26 mouse cellular contexts compared by ENCODE assay signal in the genomic region with DNA sequence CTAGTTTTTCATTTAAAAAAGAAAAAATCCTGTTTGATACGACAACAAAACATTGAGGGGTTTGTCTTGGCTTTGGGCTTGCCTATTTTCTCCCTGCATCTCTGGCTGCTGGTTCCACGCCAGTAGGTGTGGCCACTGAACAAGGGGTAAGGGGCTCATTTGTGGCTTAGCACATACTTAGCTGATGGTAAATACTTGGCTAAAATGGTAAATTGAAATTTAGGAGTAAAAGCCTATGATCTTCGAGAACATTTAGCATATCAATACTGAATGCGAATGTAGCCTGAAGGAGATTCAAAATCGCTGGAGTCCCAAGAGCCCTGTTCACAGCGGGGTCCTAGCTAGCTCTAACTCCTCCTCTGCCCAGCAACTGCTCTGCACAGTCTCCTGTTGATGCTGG. TPM values are rescaled to one million over a fixed set of nuclear protein-coding genes. Genes with fewer than 3 reads are reported as not detected.
DNase-seq lines count a peak whose midpoint lies in the region; ATAC-seq and TF ChIP-seq lines count a peak whose summit lies in the region.
"Had no signal": no experiment of that assay in that cellular context is flagged by ENCODE, and none has a peak within 500 bp of the region (broad histone marks: within the 10 kb centered on the region; RNA-seq: fewer than 3 reads in every experiment).

No protein-coding gene starts in this region.

- ATAC-seq in forebrain, embryonic 14.5 days = no peak
- ATAC-seq in forebrain, embryonic 11.5 days (replicated peaks; ENCODE audit: low FRiP score) = no peak
- ATAC-seq in limb, embryonic 14.5 days (ENCODE audit: low FRiP score, low read depth) = no peak
- ATAC-seq in midbrain, embryonic 15.5 days (replicated peaks) = no peak
- ATAC-seq in midbrain, postnatal 0 days (ENCODE audit: low FRiP score) = no peak
- ATAC-seq: inflammation-experienced regulatory T-cells, adult 6 months; intestine, postnatal 0 days; Patski had no signal

- 0 out of 2 replicates have a peak, but pooled peaks cover 4% of the 10 kb centered on the region for H3K4me1 ChIP-seq in forebrain, embryonic 14.5 days (ENCODE audit: control insufficient read depth, insufficient read depth, low read length)
- no peaks in the 10 kb centered on the region for H3K4me1 ChIP-seq in forebrain, embryonic 11.5 days (replicated peaks; ENCODE audit: control insufficient read depth, insufficient read depth, low read length)
- H3K4me1 ChIP-seq in limb, embryonic 14.5 days (ENCODE audit: control insufficient read depth, insufficient read depth, low read length) = no peaks in the 10 kb centered on the region
- H3K4me1 ChIP-seq in limb, embryonic 10.5 days = no peaks in the 10 kb centered on the region
- no peaks in the 10 kb centered on the region for H3K4me1 ChIP-seq in midbrain, embryonic 15.5 days
- H3K4me1 ChIP-seq in midbrain, postnatal 0 days (ENCODE audit: insufficient read depth, low read length) = no peaks in the 10 kb centered on the region
- H3K4me1 ChIP-seq: heart, embryonic 15.5 days; hindbrain, embryonic 10.5 days; hindbrain, embryonic 15.5 days had no signal

- H3K4me2 ChIP-seq in forebrain, embryonic 14.5 days (ENCODE audit: low read length) = no peak overlapping the region
- H3K4me2 ChIP-seq in forebrain, embryonic 11.5 days (ENCODE audit: low read depth, low read length, severe bottlenecking) = no peak overlapping the region
- 0 out of 2 replicates have a peak overlapping the region, but pooled peaks have one; percentile 3 for H3K4me2 ChIP-seq in limb, embryonic 14.5 days (replicated peaks; ENCODE audit: low read depth, low read length, severe bottlenecking)
- 0 out of 2 replicates have a peak overlapping the region, but pooled peaks have one; percentile 4 for H3K4me2 ChIP-seq in midbrain, embryonic 15.5 days
- no peak overlapping the region for H3K4me2 ChIP-seq in midbrain, postnatal 0 days (ENCODE audit: low read depth, low read length, poor library complexity, severe bottlenecking)
- H3K4me2 ChIP-seq: embryonic facial prominence, embryonic 15.5 days; forebrain, embryonic 12.5 days; heart, embryonic 11.5 days; heart, embryonic 15.5 days; hindbrain, embryonic 15.5 days had no signal

- TF ChIP-seq CTCF in midbrain, postnatal 0 days (IDR thresholded peaks at IDR 0.05) = no peak

- no peak for TF ChIP-seq POLR2A in limb, embryonic 14.5 days (IDR thresholded peaks at IDR 0.05; ENCODE audit: borderline replicate concordance, extremely low read depth, insufficient read depth, insufficient read length)

- no peaks in the 10 kb centered on the region for H3K27me3 ChIP-seq in forebrain, embryonic 14.5 days (replicated peaks; ENCODE audit: control insufficient read depth, insufficient read depth, low read length)
- H3K27me3 ChIP-seq in forebrain, embryonic 11.5 days (ENCODE audit: control insufficient read depth, insufficient read depth, low read length) = no peaks in the 10 kb centered on the region
- no peaks in the 10 kb centered on the region for H3K27me3 ChIP-seq in limb, embryonic 14.5 days (ENCODE audit: control insufficient read depth, insufficient read depth, low read length)
- no peaks in the 10 kb centered on the region for H3K27me3 ChIP-seq in limb, embryonic 10.5 days (ENCODE audit: low read depth, poor library complexity, severe bottlenecking)
- H3K27me3 ChIP-seq in midbrain, embryonic 15.5 days (replicated peaks) = no peaks in the 10 kb centered on the region
- no peaks in the 10 kb centered on the region for H3K27me3 ChIP-seq in midbrain, postnatal 0 days (ENCODE audit: insufficient read depth, low read length)
- H3K27me3 ChIP-seq: CH12.LX; embryonic facial prominence, embryonic 15.5 days; forebrain, embryonic 12.5 days; heart, embryonic 15.5 days; hindbrain, embryonic 15.5 days had no signal

- 11% methylated on average over 6 of the region's 6 CpGs for WGBS in forebrain, embryonic 14.5 days
- 44% methylated on average over 6 of the region's 6 CpGs for WGBS in forebrain, embryonic 11.5 days
- 32% methylated on average over 6 of the region's 6 CpGs for WGBS in limb, embryonic 14.5 days
- 52% methylated on average over 6 of the region's 6 CpGs for WGBS in limb, embryonic 10.5 days
- 25% methylated on average over 6 of the region's 6 CpGs for WGBS in midbrain, embryonic 15.5 days
- WGBS in midbrain, postnatal 0 days = 23% methylated on average over 6 of the region's 6 CpGs

- no peaks in the 10 kb centered on the region for H3K36me3 ChIP-seq in forebrain, embryonic 14.5 days (ENCODE audit: control insufficient read depth, insufficient read depth, low read length)
- H3K36me3 ChIP-seq in forebrain, embryonic 11.5 days (ENCODE audit: control insufficient read depth, insufficient read depth, low read length) = no peaks in the 10 kb centered on the region
- H3K36me3 ChIP-seq in limb, embryonic 14.5 days (ENCODE audit: control insufficient read depth, insufficient read depth, low read length) = no peaks in the 10 kb centered on the region
- no peaks in the 10 kb centered on the region for H3K36me3 ChIP-seq in limb, embryonic 10.5 days
- H3K36me3 ChIP-seq in midbrain, embryonic 15.5 days (replicated peaks) = no peaks in the 10 kb centered on the region
- no peaks in the 10 kb centered on the region for H3K36me3 ChIP-seq in midbrain, postnatal 0 days (ENCODE audit: insufficient read depth, low read length)
- H3K36me3 ChIP-seq: embryonic facial prominence, embryonic 15.5 days; forebrain, embryonic 12.5 days; heart, embryonic 15.5 days; hindbrain, embryonic 10.5 days; hindbrain, embryonic 15.5 days had no signal

- no peak overlapping the region for H3K4me3 ChIP-seq in forebrain, embryonic 14.5 days (ENCODE audit: low read depth, low read length)
- H3K4me3 ChIP-seq in forebrain, embryonic 11.5 days (ENCODE audit: low read depth, low read length) = no peak overlapping the region
- no peak overlapping the region for H3K4me3 ChIP-seq in limb, embryonic 14.5 days (replicated peaks; ENCODE audit: low read length)
- H3K4me3 ChIP-seq in limb, embryonic 10.5 days = no peak overlapping the region
- no peak overlapping the region for H3K4me3 ChIP-seq in midbrain, embryonic 15.5 days
- H3K4me3 ChIP-seq in midbrain, postnatal 0 days (ENCODE audit: low read depth, low read length) = no peak overlapping the region
- H3K4me3 ChIP-seq: embryonic facial prominence, embryonic 15.5 days; erythroblast, embryonic 14.5 days; forebrain, embryonic 12.5 days; heart, embryonic 15.5 days; hindbrain, embryonic 10.5 days; hindbrain, embryonic 15.5 days had no signal

- H3K9me3 ChIP-seq in forebrain, embryonic 14.5 days (replicated peaks; ENCODE audit: control insufficient read depth, low read length) = no peaks in the 10 kb centered on the region
- H3K9me3 ChIP-seq in forebrain, embryonic 11.5 days (ENCODE audit: control insufficient read depth, low read length) = no peaks in the 10 kb centered on the region
- H3K9me3 ChIP-seq in limb, embryonic 14.5 days (ENCODE audit: control insufficient read depth, low read length) = no peaks in the 10 kb centered on the region
- H3K9me3 ChIP-seq in limb, embryonic 10.5 days (replicated peaks) = no peaks in the 10 kb centered on the region
- H3K9me3 ChIP-seq in midbrain, embryonic 15.5 days = no peaks in the 10 kb centered on the region
- no peaks in the 10 kb centered on the region for H3K9me3 ChIP-seq in midbrain, postnatal 0 days (ENCODE audit: low read length)
- H3K9me3 ChIP-seq: embryonic facial prominence, embryonic 15.5 days; forebrain, embryonic 12.5 days; heart, embryonic 15.5 days; hindbrain, embryonic 10.5 days; hindbrain, embryonic 15.5 days had no signal

- peak; percentile 61 for DNase-seq in forebrain, embryonic 14.5 days (ENCODE audit: low spot score)
- DNase-seq in forebrain, embryonic 11.5 days (ENCODE audit: low spot score) = no peak
- DNase-seq in limb, embryonic 14.5 days (ENCODE audit: low spot score) = no peak
- no peak for DNase-seq in limb, embryonic 10.5 days (ENCODE audit: low spot score)
- DNase-seq in midbrain, postnatal 0 days (ENCODE audit: low spot score) = no peak
- no peak for DNase-seq in layer of hippocampus, adult 8-10 months (ENCODE audit: low spot score in 2 of 2)
- DNase-seq: adrenal gland, adult 8-10 months; adrenal gland, postnatal 36 days; cerebellum, adult 11 months; cerebellum, adult 9-10 months; cerebellum, postnatal 25 days; gastrocnemius, postnatal 10 days; heart, adult 18-20 months; heart, postnatal 14 days had no signal

- no peak overlapping the region for H3K27ac ChIP-seq in forebrain, embryonic 14.5 days (ENCODE audit: low read depth, low read length)
- H3K27ac ChIP-seq in forebrain, embryonic 11.5 days (ENCODE audit: low read depth, low read length) = no peak overlapping the region
- no peak overlapping the region for H3K27ac ChIP-seq in limb, embryonic 14.5 days (replicated peaks; ENCODE audit: low read depth, low read length)
- no peak overlapping the region for H3K27ac ChIP-seq in limb, embryonic 10.5 days
- H3K27ac ChIP-seq in midbrain, embryonic 15.5 days = no peak overlapping the region
- H3K27ac ChIP-seq in midbrain, postnatal 0 days (ENCODE audit: low read depth, low read length) = no peak overlapping the region
- H3K27ac ChIP-seq: embryonic facial prominence, embryonic 15.5 days; forebrain, embryonic 12.5 days; heart, embryonic 15.5 days; hindbrain, embryonic 10.5 days; hindbrain, embryonic 15.5 days had no signal

- H3K9ac ChIP-seq in forebrain, embryonic 14.5 days (ENCODE audit: low read length) = no peak overlapping the region
- H3K9ac ChIP-seq in forebrain, embryonic 11.5 days (ENCODE audit: low read length) = no peak overlapping the region
- no peak overlapping the region for H3K9ac ChIP-seq in limb, embryonic 14.5 days (ENCODE audit: low read depth, low read length, severe bottlenecking)
- H3K9ac ChIP-seq in midbrain, embryonic 15.5 days = no peak overlapping the region
- no peak overlapping the region for H3K9ac ChIP-seq in midbrain, postnatal 0 days (replicated peaks; ENCODE audit: low read length, poor library complexity, severe bottlenecking)
- H3K9ac ChIP-seq: embryonic facial prominence, embryonic 15.5 days; forebrain, embryonic 12.5 days; heart, embryonic 15.5 days; hindbrain, embryonic 15.5 days had no signal

RNA-seq across cellular contexts. Expression of a gene that starts 40.4 kb away (rescaled TPM):
- 0.05 and 0.11 TPM in 2 replicates for polyA plus RNA-seq in forebrain, embryonic 14.5 days (2014; fragmentation: Nextera tagmentation; extraction: Ambion mirVana)
- 0.05 and 0.31 TPM in 2 replicates for polyA plus RNA-seq in forebrain, embryonic 11.5 days (2014; fragmentation: Nextera tagmentation; extraction: Ambion mirVana)
- polyA plus RNA-seq in limb, embryonic 14.5 days (2012; rRNA removed) = 0.24 and 0.31 TPM in 2 replicates
- 0.10 and 0.40 TPM in 2 replicates for polyA plus RNA-seq in limb, embryonic 14.5 days (2014; fragmentation: Nextera tagmentation; extraction: Ambion mirVana)
- polyA plus RNA-seq in limb, embryonic 10.5 days (2016; fragmentation: Nextera tagmentation; extraction: Ambion mirVana) = 0.14 and 0.18 TPM in 2 replicates
- 0.29 and 0.39 TPM in 2 replicates for polyA plus RNA-seq in midbrain, embryonic 15.5 days (2015; fragmentation: Nextera tagmentation; extraction: Ambion mirVana)
- total RNA-seq in midbrain, postnatal 0 days (2014; rRNA removed) = 0.19 and 0.44 TPM in 2 replicates
- 0.20 and 0.25 TPM in 2 replicates for polyA plus RNA-seq in midbrain, postnatal 0 days (2015; fragmentation: Nextera tagmentation; extraction: Ambion mirVana)
- under 1 TPM; 0.31 to 0.57 (median 0.42) TPM for total RNA-seq in layer of hippocampus, adult 8-10 months (2022)
- total RNA-seq: adrenal gland, postnatal 36 days; heart, adult 18-20 months; heart, postnatal 14 days had no signal
- polyA plus RNA-seq: erythroblast, embryonic 14.5 days; inflammation-experienced regulatory T-cells, adult 6 months; intestine, postnatal 0 days; Patski had no signal

Comparison
In these comparisons a context has a peak if more than half of its experiments do, and no peak if none do; other contexts are left out.
1. H3K4me2 ChIP-seq: peak in limb, embryonic 14.5 days (single experiment) and midbrain, embryonic 15.5 days (single experiment); none in forebrain, embryonic 14.5 days (single experiment), forebrain, embryonic 11.5 days (single experiment) and midbrain, postnatal 0 days (single experiment).